Mouse (Mus musculus) intestine, embryonic 14.5 days (tissue): ENCODE results near the gene Svs1. TPM values are rescaled to one million over a fixed set of nuclear protein-coding genes. Genes with fewer than 3 reads are reported as not detected.

Source experiments
- ATAC-seq: fragments of 200-750 bp; cut with Nextera tagmentation; replicated peaks from 2 replicates; pipeline ENCODE4 v1.8.0; 2017; ENCODE audit warnings: low read depth, moderate number of reproducible peaks, moderate TSS enrichment, moderate library complexity; ENCODE audit not compliant: low FRiP score, low TSS enrichment
- DNase-seq: peaks from one replicate; pipeline ENCODE4 v3.0.0-alpha.2; 2018; ENCODE audit warnings: low spot score
- H3K27ac ChIP-seq: fragments of 300-500 bp; sonication (generic); 2 replicates; pipeline ENCODE4 v1.5.1; 2014; ENCODE audit warnings: low read depth, mild to moderate bottlenecking, control low read depth
- H3K27me3 ChIP-seq: fragments of 300-500 bp; sonication (generic); replicated peaks from 2 replicates; pipeline ENCODE4 v1.6.1; 2014; ENCODE audit warnings: low read length, control low read depth; ENCODE audit not compliant: control insufficient read depth, insufficient read depth
- H3K36me3 ChIP-seq: fragments of 300-500 bp; sonication (generic); 2 replicates; pipeline ENCODE4 v1.6.1; 2014; ENCODE audit warnings: low read length, control low read depth; ENCODE audit not compliant: control insufficient read depth, insufficient read depth
- H3K4me1 ChIP-seq: fragments of 300-500 bp; sonication (generic); replicated peaks from 2 replicates; pipeline ENCODE4 v1.6.1; 2014; ENCODE audit warnings: low read length, control low read depth, mixed read lengths; ENCODE audit not compliant: control insufficient read depth, insufficient read depth
- H3K4me2 ChIP-seq: fragments of 300-500 bp; sonication (generic); 2 replicates; pipeline ENCODE4 v1.6.1; 2014; ENCODE audit warnings: low read length
- H3K4me3 ChIP-seq: fragments of 300-500 bp; sonication (generic); 2 replicates; pipeline ENCODE4 v1.5.1; 2014; ENCODE audit warnings: low read depth, low read length, control low read depth, mixed read lengths
- H3K9ac ChIP-seq: fragments of 300-500 bp; sonication (generic); 2 replicates; pipeline ENCODE4 v1.6.1; 2014; ENCODE audit warnings: mild to moderate bottlenecking, low read length
- H3K9me3 ChIP-seq: fragments of 300-500 bp; sonication (generic); 2 replicates; pipeline ENCODE4 v1.6.1; 2016; ENCODE audit warnings: low read length, control low read depth; ENCODE audit not compliant: control insufficient read depth
- WGBS: fragments of 180-500 bp; shearing (Covaris S2); extraction: QIAGEN DNeasy Blood & Tissue Kit; methylation state at CpG from one replicate; pipeline ENCODE4 v1.1.7; 2014; 5-methylcytosine and 5-hydroxymethylcytosine counted together
- polyA plus RNA-seq: library from polyadenylated mRNA; unstranded; fragments of >200 nt; fragmentation: Nextera tagmentation; extraction: Ambion mirVana; gene quantifications from 2 replicates; pipeline ENCODE4 v1.2.1, GENCODE M21; 2014

Svs1 gene
- polyA plus RNA-seq, 1 experiment from 2014 or later = not detected

- DNase-seq = no peak
- 77% methylated on average over 4 of the region's 4 CpGs for WGBS
- no peak for ATAC-seq
Measured at GRCm38 (mm10) chr6:49031230-49031629, 44.6 kb downstream of the Svs1 start.

GRCm38 (mm10) chr6:49032783-49033182 lies 46.1 kb downstream of the Svs1 start:
- Histone ChIP-seq H3K4me3 (no peak overlapping the region), H3K4me2 (no peak overlapping the region), H3K36me3 (no peaks in the 10 kb centered on the region), H3K9ac (no peak overlapping the region), H3K4me1 (no peaks in the 10 kb centered on the region), H3K27me3 (no peaks in the 10 kb centered on the region), H3K27ac (no peak overlapping the region), H3K9me3 (no peaks in the 10 kb centered on the region)
- WGBS = 88% methylated on average over 4 of the region's 4 CpGs
- DNase-seq (no peak), ATAC-seq (no peak)

More at GRCm38 (mm10) chr6:49031230-49031629, 44.6 kb downstream of the Svs1 start:
- Histone ChIP-seq H3K4me2 (no peak overlapping the region), H3K4me3 (no peak overlapping the region), H3K27me3 (no peaks in the 10 kb centered on the region), H3K27ac (no peak overlapping the region), H3K36me3 (no peaks in the 10 kb centered on the region), H3K4me1 (no peaks in the 10 kb centered on the region), H3K9me3 (no peaks in the 10 kb centered on the region), H3K9ac (no peak overlapping the region)

GRCm38 (mm10) chr6:49036275-49037267 lies 49.9 kb downstream of the Svs1 start, which contains the start of gene Gpnmb:
Gene Gpnmb, plus strand, starts transcription at chr6:49036546.
- Histone ChIP-seq H3K9me3 (no peaks in the 10 kb centered on the region), H3K4me2 (peak within 1 kb of the TSS; percentile 43), H3K36me3 (no peaks in the 10 kb centered on the region), H3K4me1 (no peaks in the 10 kb centered on the region), H3K27ac (no peak within 1 kb of the TSS), H3K9ac (peak within 1 kb of the TSS; percentile 20; the same call in 1 of the 2 replicates), H3K27me3 (no peaks in the 10 kb centered on the region), H3K4me3 (peak within 1 kb of the TSS; percentile 10; the same call in 1 of the 2 replicates)
- ATAC-seq = no peak
- DNase-seq = no peak
- WGBS = 30% methylated on average over 28 of the region's 28 CpGs

- DNase-seq = no peak
- no peaks in the 10 kb centered on the region for H3K4me1 ChIP-seq
- H3K9me3 ChIP-seq = no peaks in the 10 kb centered on the region
- no peak overlapping the region for H3K27ac ChIP-seq
- H3K9ac ChIP-seq = no peak overlapping the region
- H3K4me3 ChIP-seq = no peak overlapping the region
- WGBS = 62% methylated on average over 12 of the region's 12 CpGs
- H3K36me3 ChIP-seq = no peaks in the 10 kb centered on the region
- no peaks in the 10 kb centered on the region for H3K27me3 ChIP-seq
- no peak for ATAC-seq
- no peak overlapping the region for H3K4me2 ChIP-seq
Measured at GRCm38 (mm10) chr6:49037268-49037662, 50.6 kb downstream of the Svs1 start.

GRCm38 (mm10) chr6:49039470-49040180 lies 53.0 kb downstream of the Svs1 start:
- peak overlapping the region; percentile 28 for H3K4me3 ChIP-seq
- H3K9me3 ChIP-seq = no peaks in the 10 kb centered on the region
- no peaks in the 10 kb centered on the region for H3K27me3 ChIP-seq
- WGBS = 16% methylated on average over 18 of the region's 18 CpGs
- no peaks in the 10 kb centered on the region for H3K36me3 ChIP-seq
- no peak overlapping the region for H3K27ac ChIP-seq
- DNase-seq (peak; percentile 77), ATAC-seq (0 out of 2 replicates have a peak, but pooled peaks have one; percentile 70)
- H3K4me2 ChIP-seq = peak overlapping the region; percentile 41
- no peaks in the 10 kb centered on the region for H3K4me1 ChIP-seq
- 0 out of 2 replicates have a peak overlapping the region, but pooled peaks have one; percentile 4 for H3K9ac ChIP-seq

Other genes starting within 250 kb of the Svs1 start
- gene Gimap1, start 247.8 kb upstream of the Svs1 start, polyA plus RNA-seq = 21.0 and 23.8 TPM in 2 replicates
- gene Gimap5, start 240.7 kb upstream of the Svs1 start, polyA plus RNA-seq = 9.0 and 10.7 TPM in 2 replicates
- 0.19 TPM in 1 of 2 replicates, not detected in the other for gene Gimap3, start 216.0 kb upstream of the Svs1 start, polyA plus RNA-seq
- gene Tmem176a, start 145.9 kb upstream of the Svs1 start, polyA plus RNA-seq = 171 and 182 TPM in 2 replicates
- gene Tmem176b, start 145.4 kb upstream of the Svs1 start, polyA plus RNA-seq = 373 and 390 TPM in 2 replicates
- gene Aoc1, start 114.0 kb upstream of the Svs1 start, polyA plus RNA-seq = 2.5 and 2.8 TPM in 2 replicates
- not detected in 2 replicates for gene 1600015I10Rik, start 57.0 kb upstream of the Svs1 start, polyA plus RNA-seq
- gene Doxl2, start 11.9 kb upstream of the Svs1 start, polyA plus RNA-seq = not detected in 2 replicates
- 0.34 and 0.47 TPM in 2 replicates for gene Gpnmb, start 49.7 kb downstream of the Svs1 start, polyA plus RNA-seq
- 74.9 and 82.9 TPM in 2 replicates for gene Malsu1, start 86.9 kb downstream of the Svs1 start, polyA plus RNA-seq
- 105 and 111 TPM in 2 replicates for gene Igf2bp3, start 228.1 kb downstream of the Svs1 start, polyA plus RNA-seq